Mouse (Mus musculus) monocyte, adult 2 months (primary cell): ENCODE data around the gene Atp1b3.
"Not testable (repeated sequence)": the region's sequence is repeated elsewhere in the genome, so short reads cannot be mapped to it uniquely, and the experiment has no call there.

Experiments
- DNase-seq, 2 experiments: peaks; one replicate each; pipeline ENCODE4 v3.0.0; 2022; ENCODE audit warnings: low spot score in 2 of 2, low read depth in 1 of 2

Atp1b3 gene

GRCm38 (mm10) chr9:96364141-96364838, at the start of gene Atp1b3:
Gene Atp1b3, minus strand, starts transcription at chr9:96364442.
- DNase-seq = peak; percentile 99 to 100

GRCm38 (mm10) chr9:96412821-96413405, 48.7 kb upstream of the Atp1b3 start:
- no peak for DNase-seq

GRCm38 (mm10) chr9:96404312-96404711, 40.1 kb upstream of the Atp1b3 start:
- DNase-seq = no peak

GRCm38 (mm10) chr9:96399916-96400315, 35.7 kb upstream of the Atp1b3 start:
- not testable (repeated sequence) for DNase-seq

- peak; percentile 60 to 91 for DNase-seq
Measured at GRCm38 (mm10) chr9:96399425-96399878, 35.2 kb upstream of the Atp1b3 start.

- DNase-seq = no peak
Measured at GRCm38 (mm10) chr9:96398614-96399013, 34.4 kb upstream of the Atp1b3 start.

GRCm38 (mm10) chr9:96398165-96398564, 33.9 kb upstream of the Atp1b3 start:
- no peak for DNase-seq

- peak in 1 of 2 experiments; percentile 34 for DNase-seq
Measured at GRCm38 (mm10) chr9:96394910-96395690, 30.9 kb upstream of the Atp1b3 start.

GRCm38 (mm10) chr9:96393731-96394235, 29.5 kb upstream of the Atp1b3 start:
- DNase-seq = no peak

- DNase-seq = peak in 1 of 2 experiments; percentile 28
Measured at GRCm38 (mm10) chr9:96393112-96393511, 28.9 kb upstream of the Atp1b3 start.

GRCm38 (mm10) chr9:96391921-96392320, 27.7 kb upstream of the Atp1b3 start:
- peak; percentile 51 to 77 for DNase-seq

GRCm38 (mm10) chr9:96383714-96384487, 19.7 kb upstream of the Atp1b3 start:
- DNase-seq = no peak

GRCm38 (mm10) chr9:96382756-96383155, 18.5 kb upstream of the Atp1b3 start:
- DNase-seq = no peak

GRCm38 (mm10) chr9:96381393-96381792, 17.2 kb upstream of the Atp1b3 start:
- DNase-seq = no peak

- no peak for DNase-seq
Measured at GRCm38 (mm10) chr9:96379551-96379950, 15.3 kb upstream of the Atp1b3 start.

GRCm38 (mm10) chr9:96378747-96379146, 14.5 kb upstream of the Atp1b3 start:
- no peak for DNase-seq

GRCm38 (mm10) chr9:96377096-96377495, 12.9 kb upstream of the Atp1b3 start:
- no peak for DNase-seq

GRCm38 (mm10) chr9:96375819-96376218, 11.6 kb upstream of the Atp1b3 start:
- peak in 1 of 2 experiments; percentile 27 for DNase-seq

GRCm38 (mm10) chr9:96371075-96371474, 6.8 kb upstream of the Atp1b3 start:
- no peak for DNase-seq

- no peak for DNase-seq
Measured at GRCm38 (mm10) chr9:96369654-96370384, 5.6 kb upstream of the Atp1b3 start.
